Mouse (Mus musculus) cerebellum, postnatal 14 days (tissue): ENCODE measurements at regions not wholly inside any gene's neighbourhood (a gene's known extent, or its start where the extent isn't known, plus 50 kb on each side); places are given as distances from the start of the nearest gene placed in this dataset.
A peak's percentile ranks its signal among the peaks of the same experiment; 100 is the strongest.

Experiments used
- DNase-seq, 2 experiments: peaks; one replicate each; pipeline ENCODE4 v3.0.0; 2021; ENCODE audit warnings: mixed read lengths in 2 of 2

- DNase-seq = no peak
Measured at GRCm38 (mm10) chr6:59713004-59713403, 286.9 kb upstream of the Gprin3 start.

- DNase-seq = no peak
Measured at GRCm38 (mm10) chr6:59684985-59685384, 258.9 kb upstream of the Gprin3 start.

GRCm38 (mm10) chr6:59667356-59667755 is 241.3 kb upstream of the Gprin3 start:
- peak; percentile 1 to 3 for DNase-seq
